ENCODE assay signal across 10 mouse cellular contexts in the genomic region with DNA sequence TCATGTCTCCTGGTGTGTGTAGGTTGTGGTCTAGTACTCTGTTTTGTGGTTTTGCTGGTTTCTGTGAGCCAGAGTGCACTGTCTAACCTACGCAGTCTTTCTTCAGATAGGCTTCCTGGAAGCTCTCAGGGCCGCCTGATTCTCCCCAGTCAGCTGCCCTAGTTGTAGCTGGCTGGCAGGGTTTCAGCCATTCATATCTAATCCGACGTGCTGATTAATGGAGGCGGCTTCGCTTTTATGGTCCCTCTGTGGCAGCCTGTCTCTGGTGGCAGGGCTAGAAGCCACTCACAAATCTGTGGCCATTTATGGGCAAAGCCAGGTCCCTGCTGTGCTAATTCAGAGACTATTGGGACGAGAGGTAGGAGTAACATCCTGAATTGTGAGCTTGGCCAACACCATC. TPM values are rescaled to one million over a fixed set of nuclear protein-coding genes. Genes with fewer than 3 reads are reported as not detected.
DNase-seq lines count a peak whose midpoint lies in the region; ATAC-seq and TF ChIP-seq lines count a peak whose summit lies in the region.
"Had no signal": no experiment of that assay in that cellular context is flagged by ENCODE, and none has a peak within 500 bp of the region (broad histone marks: within the 10 kb centered on the region; RNA-seq: fewer than 3 reads in every experiment).

No protein-coding gene starts in this region.

- no peak for TF ChIP-seq CTCF in heart, postnatal 0 days (IDR thresholded peaks at IDR 0.05; ENCODE audit: low read depth)

- no peak overlapping the region for H3K9ac ChIP-seq in midbrain, embryonic 15.5 days
- H3K9ac ChIP-seq in heart, postnatal 0 days (replicated peaks; ENCODE audit: low read depth, low read length) = 0 out of 2 replicates have a peak overlapping the region, but pooled peaks have one; percentile 4
- H3K9ac ChIP-seq: limb, embryonic 13.5 days had no signal

- 71% methylated on average over 7 of the region's 7 CpGs for WGBS in midbrain, embryonic 10.5 days
- WGBS in midbrain, embryonic 15.5 days = 39% methylated on average over 7 of the region's 7 CpGs
- 8% methylated on average over 7 of the region's 7 CpGs for WGBS in heart, postnatal 0 days

- peak; percentile 86 for DNase-seq in adrenal gland, adult 2 months
- DNase-seq in adrenal gland, adult 18-20 months (ENCODE audit: low spot score in 2 of 2) = no peak
- no peak for DNase-seq in midbrain, embryonic 10.5 days (ENCODE audit: low spot score)
- DNase-seq in heart, postnatal 0 days (ENCODE audit: low spot score) = peak; percentile 75
- peak; percentile 22 for DNase-seq in retina, adult 2 months (ENCODE audit: low read depth, low spot score)
- no peak for DNase-seq in layer of hippocampus, adult 9-10 months (ENCODE audit: low spot score)
- DNase-seq in cerebellum, postnatal 36 days = no peak
- DNase-seq: kidney, adult 2 months had no signal

- H3K4me3 ChIP-seq in midbrain, embryonic 10.5 days = no peak overlapping the region
- no peak overlapping the region for H3K4me3 ChIP-seq in midbrain, embryonic 15.5 days
- H3K4me3 ChIP-seq in heart, postnatal 0 days (ENCODE audit: low read depth, low read length) = no peak overlapping the region
- H3K4me3 ChIP-seq: limb, embryonic 13.5 days had no signal

- peak; percentile 78; the same call in 1 of the 2 replicates for TF ChIP-seq EP300 in heart, postnatal 0 days (IDR thresholded peaks at IDR 0.05; ENCODE audit: low read depth)

- no peaks in the 10 kb centered on the region for H3K9me3 ChIP-seq in midbrain, embryonic 10.5 days (replicated peaks)
- H3K9me3 ChIP-seq in midbrain, embryonic 15.5 days = no peaks in the 10 kb centered on the region
- H3K9me3 ChIP-seq in heart, postnatal 0 days (replicated peaks; ENCODE audit: control insufficient read depth, low read length) = no peaks in the 10 kb centered on the region
- H3K9me3 ChIP-seq: limb, embryonic 13.5 days had no signal

- H3K4me1 ChIP-seq in midbrain, embryonic 10.5 days = peaks cover 34% of the 10 kb centered on the region
- peaks cover 10% of the 10 kb centered on the region; the same call in 1 of the 2 replicates for H3K4me1 ChIP-seq in midbrain, embryonic 15.5 days
- peaks cover 21% of the 10 kb centered on the region for H3K4me1 ChIP-seq in heart, postnatal 0 days (ENCODE audit: control insufficient read depth, insufficient read depth)

- H3K36me3 ChIP-seq in midbrain, embryonic 10.5 days = no peaks in the 10 kb centered on the region
- no peaks in the 10 kb centered on the region for H3K36me3 ChIP-seq in midbrain, embryonic 15.5 days (replicated peaks)
- H3K36me3 ChIP-seq in heart, postnatal 0 days (replicated peaks; ENCODE audit: control insufficient read depth, insufficient read depth, low read length) = no peaks in the 10 kb centered on the region
- H3K36me3 ChIP-seq: limb, embryonic 13.5 days had no signal

- H3K27me3 ChIP-seq in midbrain, embryonic 10.5 days (ENCODE audit: low read depth, poor library complexity, severe bottlenecking) = no peaks in the 10 kb centered on the region
- no peaks in the 10 kb centered on the region for H3K27me3 ChIP-seq in midbrain, embryonic 15.5 days (replicated peaks)
- H3K27me3 ChIP-seq in heart, postnatal 0 days (ENCODE audit: control insufficient read depth, insufficient read depth, low read length) = no peaks in the 10 kb centered on the region
- H3K27me3 ChIP-seq: limb, embryonic 13.5 days had no signal

- no peak overlapping the region for H3K4me2 ChIP-seq in midbrain, embryonic 15.5 days
- H3K4me2 ChIP-seq in heart, postnatal 0 days (ENCODE audit: low read depth, low read length) = 0 out of 2 replicates have a peak overlapping the region, but pooled peaks have one; percentile 6
- H3K4me2 ChIP-seq: limb, embryonic 13.5 days had no signal

- 0 out of 2 replicates have a peak overlapping the region, but pooled peaks have one; percentile 20 for H3K27ac ChIP-seq in midbrain, embryonic 10.5 days (replicated peaks)
- no peak overlapping the region for H3K27ac ChIP-seq in midbrain, embryonic 15.5 days
- peak overlapping the region; percentile 65 for H3K27ac ChIP-seq in heart, postnatal 0 days (ENCODE audit: low read depth)
- H3K27ac ChIP-seq: limb, embryonic 13.5 days had no signal

- no peak; the same call in 1 of the 2 replicates for ATAC-seq in midbrain, embryonic 15.5 days (replicated peaks)
- ATAC-seq in heart, postnatal 0 days (ENCODE audit: insufficient read depth, low read depth) = peak; percentile 70

RNA-seq across cellular contexts. Expression of gene Itga9, which starts 16.3 kb away (rescaled TPM):
- total RNA-seq in adrenal gland, adult 2 months (2021) = 10 to 100 TPM; 43.4 to 58.9 TPM
- polyA plus RNA-seq in adrenal gland, adult 2 months (2012; rRNA removed) = 67.2 and 95.2 TPM in 2 replicates
- 10 to 100 TPM; 24.9 to 57.9 TPM for total RNA-seq in adrenal gland, adult 18-20 months (2021)
- 4.0 and 5.2 TPM in 2 replicates for polyA plus RNA-seq in midbrain, embryonic 10.5 days (2016; fragmentation: Nextera tagmentation; extraction: Ambion mirVana)
- polyA plus RNA-seq in midbrain, embryonic 15.5 days (2015; fragmentation: Nextera tagmentation; extraction: Ambion mirVana) = 2.0 and 2.1 TPM in 2 replicates
- total RNA-seq in heart, postnatal 0 days (2014; rRNA removed; ENCODE audit: low replicate concordance) = 41.4 and 61.5 TPM in 2 replicates
- 8.2 and 10.7 TPM in 2 replicates for polyA plus RNA-seq in heart, postnatal 0 days (2015; fragmentation: Nextera tagmentation; extraction: Ambion mirVana)

Comparison
In these comparisons a context has a peak if more than half of its experiments do, and no peak if none do; other contexts are left out.
1. DNase-seq: peak in adrenal gland, adult 2 months (single experiment), heart, postnatal 0 days (single experiment) and retina, adult 2 months (single experiment); none in adrenal gland, adult 18-20 months (0 of 2), midbrain, embryonic 10.5 days (single experiment), layer of hippocampus, adult 9-10 months (single experiment) and cerebellum, postnatal 36 days (0 of 2).